Mouse (Mus musculus): ENCODE results near the gene Hoxa5.
A peak's percentile ranks its signal among the peaks of the same experiment; 100 is the strongest.

Hoxa5 gene

DNA sequence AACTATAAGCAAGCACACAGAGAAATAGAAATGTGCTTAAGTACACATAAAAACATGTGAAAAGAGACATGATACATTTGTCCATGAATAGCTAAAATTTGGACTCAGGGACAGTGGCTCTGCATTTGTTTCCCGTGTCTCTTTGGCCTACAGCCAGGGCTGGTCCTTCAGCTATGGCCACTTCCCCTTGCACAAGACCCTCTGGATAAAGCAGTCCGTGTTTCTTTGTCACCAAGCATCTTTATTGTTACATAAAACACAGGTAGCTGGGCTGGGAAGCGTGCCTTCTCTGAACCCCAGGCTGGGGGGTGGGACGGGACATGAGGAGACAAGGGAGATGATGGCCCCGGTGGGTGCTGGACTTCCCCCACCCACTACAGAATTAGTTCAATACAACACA lies 9.9 kb upstream of the Hoxa5 start:
- no peak for DNase-seq (ENCODE audit: low spot score)

DNA sequence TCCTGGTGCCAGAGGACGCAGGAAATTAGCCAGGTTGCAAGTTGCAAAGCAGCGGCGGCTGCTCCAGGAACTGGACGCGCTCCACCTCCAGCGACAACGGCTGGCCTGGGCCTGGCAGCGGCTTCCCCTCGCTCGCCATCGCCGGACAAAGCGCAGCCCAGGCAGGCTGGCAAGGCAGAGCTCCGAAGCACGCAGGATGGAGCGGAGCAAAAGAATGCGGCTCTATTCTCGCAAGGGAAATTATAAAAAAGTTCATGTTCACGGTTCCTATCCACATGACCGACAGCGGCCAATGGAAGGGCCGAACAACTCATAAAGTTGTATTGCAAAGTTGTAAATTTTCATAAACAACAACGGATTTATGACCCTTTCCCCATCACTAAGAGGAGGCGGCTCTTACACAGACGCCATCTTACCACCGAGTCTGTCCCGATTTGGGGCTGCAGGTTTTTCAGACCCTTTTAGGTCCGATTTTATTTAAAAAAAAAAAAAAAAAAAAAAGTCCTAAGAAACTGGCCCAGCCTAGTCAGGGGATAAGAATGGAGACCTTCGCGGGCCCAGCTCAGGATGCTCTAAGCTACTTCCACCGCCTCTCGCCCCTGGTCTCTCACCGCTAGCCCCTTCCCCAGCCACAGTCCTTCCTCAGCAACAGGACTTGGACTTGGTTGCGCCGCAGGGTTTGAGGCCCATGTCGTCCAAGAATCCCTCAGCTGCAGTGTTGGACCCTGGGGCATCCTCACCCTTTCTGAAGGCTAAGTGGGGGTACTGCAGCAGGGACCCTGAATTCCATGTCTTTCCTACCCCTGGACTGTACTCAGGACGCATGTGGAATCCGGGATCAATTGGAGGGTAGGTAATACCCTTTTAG lies 9.0 kb upstream of the Hoxa5 start, which contains the start of the genes Hoxa3 and Gm28308:
TSS of gene Hoxa3 (minus strand) at position 218 of the 868 bp plus-strand sequence.
TSS of gene Gm28308 (minus strand) at position 221 of the 868 bp plus-strand sequence.
- peak; percentile 15 for DNase-seq (ENCODE audit: low spot score)

DNA sequence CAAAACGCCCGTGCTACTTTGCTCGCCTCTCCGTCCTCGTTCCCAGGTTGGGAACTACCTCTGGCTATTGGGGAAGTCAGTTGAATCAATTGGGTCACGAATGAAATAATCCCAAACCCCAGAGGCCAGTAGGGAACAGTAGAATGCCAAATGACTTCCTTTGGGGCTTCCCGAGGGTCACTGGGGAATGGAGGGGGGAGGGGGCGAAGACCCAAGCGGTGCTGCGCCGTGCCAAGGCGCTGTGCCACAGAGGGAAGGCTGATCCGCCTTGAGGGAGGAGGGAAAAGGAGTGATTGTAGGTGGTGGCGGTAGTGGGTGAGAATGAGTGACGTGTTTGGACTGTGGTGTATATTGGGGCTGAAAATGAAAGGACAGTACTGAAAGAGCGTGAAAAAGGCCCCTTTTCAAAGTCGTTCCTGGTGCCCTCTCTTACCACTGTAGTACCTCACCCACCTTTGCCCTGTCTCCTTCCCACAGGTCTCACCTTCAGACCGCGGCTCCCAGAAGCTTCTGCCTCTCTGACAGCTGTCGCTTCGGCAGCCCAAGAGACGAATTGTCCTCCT lies 8.2 kb upstream of the Hoxa5 start:
- DNase-seq (ENCODE audit: low spot score), result no peak

DNA sequence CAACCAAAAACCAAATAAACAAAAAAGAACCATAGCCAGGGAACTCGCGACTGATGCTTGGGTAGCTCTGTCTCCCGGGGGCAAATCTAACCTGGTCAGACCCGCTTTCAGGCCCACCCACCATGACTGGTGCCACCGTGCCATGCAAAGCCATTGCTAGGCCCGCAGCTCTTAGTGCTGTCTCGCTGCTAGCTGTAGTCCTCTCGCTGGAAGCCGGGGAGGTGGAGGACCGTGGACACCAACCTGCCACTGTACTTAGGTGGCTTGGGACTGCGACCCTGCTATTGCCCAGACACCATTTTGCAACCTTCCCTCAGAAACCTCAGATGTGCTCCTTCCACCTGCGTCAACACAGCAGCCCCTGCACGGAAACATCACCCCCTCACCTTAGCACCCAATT lies 7.6 kb upstream of the Hoxa5 start:
- DNase-seq (ENCODE audit: low spot score), result no peak

DNA sequence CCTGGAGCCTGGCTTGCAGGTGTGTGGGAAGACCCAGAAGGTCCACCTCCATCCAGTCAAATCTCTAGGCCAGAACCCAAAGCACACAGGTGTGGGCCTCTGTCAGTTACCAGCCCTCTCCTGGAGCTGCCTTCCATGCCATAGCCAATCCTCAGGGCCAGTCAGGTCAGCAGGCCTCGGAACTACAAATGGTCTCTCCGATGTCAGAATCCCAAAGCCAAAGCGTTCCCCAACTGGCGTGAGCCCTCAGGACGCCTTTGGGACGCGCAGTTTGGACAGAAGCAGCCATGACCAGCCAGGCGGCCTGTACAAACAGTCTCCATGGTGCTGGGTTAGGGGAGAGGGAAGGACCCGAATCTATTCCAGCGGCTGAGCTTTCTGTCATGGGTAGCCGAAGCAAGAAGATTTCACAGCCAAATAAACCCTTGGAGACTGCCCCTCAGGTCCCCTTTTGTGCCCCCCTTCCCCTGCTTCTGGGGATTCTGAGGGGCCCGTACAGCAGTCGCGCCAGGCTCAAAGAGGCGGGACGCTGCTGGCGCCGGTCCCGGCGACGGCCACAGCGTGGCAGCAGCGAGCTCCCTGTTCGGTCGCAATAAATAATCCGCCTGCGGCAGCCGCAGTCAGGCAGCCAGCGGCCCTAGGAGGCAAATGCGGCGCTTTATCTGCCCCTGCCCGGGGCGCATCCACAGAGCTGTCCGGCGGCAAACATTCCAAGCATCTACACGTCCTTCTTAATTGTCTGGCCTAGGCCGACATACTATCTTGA lies 7.0 kb upstream of the Hoxa5 start:
- DNase-seq (ENCODE audit: low spot score), result peak; percentile 55

DNA sequence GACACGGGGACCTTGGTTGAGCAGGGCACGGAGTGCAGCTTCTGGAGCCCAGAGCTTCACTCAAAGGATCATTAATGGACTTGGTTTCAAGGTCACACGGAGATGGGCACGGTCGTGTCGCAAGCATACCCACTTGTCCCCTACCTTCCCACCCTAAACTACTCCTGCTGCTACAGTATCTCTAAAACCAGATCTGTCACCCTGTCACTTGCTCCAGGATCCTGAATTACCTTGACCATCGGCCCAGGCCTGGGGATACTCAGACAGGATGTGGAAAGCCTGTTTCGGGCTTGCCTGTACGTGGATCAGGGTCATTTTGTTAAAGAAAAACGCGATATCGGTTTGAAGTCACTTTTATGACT lies 5.3 kb upstream of the Hoxa5 start:
- no peak for DNase-seq (ENCODE audit: low spot score)

DNA sequence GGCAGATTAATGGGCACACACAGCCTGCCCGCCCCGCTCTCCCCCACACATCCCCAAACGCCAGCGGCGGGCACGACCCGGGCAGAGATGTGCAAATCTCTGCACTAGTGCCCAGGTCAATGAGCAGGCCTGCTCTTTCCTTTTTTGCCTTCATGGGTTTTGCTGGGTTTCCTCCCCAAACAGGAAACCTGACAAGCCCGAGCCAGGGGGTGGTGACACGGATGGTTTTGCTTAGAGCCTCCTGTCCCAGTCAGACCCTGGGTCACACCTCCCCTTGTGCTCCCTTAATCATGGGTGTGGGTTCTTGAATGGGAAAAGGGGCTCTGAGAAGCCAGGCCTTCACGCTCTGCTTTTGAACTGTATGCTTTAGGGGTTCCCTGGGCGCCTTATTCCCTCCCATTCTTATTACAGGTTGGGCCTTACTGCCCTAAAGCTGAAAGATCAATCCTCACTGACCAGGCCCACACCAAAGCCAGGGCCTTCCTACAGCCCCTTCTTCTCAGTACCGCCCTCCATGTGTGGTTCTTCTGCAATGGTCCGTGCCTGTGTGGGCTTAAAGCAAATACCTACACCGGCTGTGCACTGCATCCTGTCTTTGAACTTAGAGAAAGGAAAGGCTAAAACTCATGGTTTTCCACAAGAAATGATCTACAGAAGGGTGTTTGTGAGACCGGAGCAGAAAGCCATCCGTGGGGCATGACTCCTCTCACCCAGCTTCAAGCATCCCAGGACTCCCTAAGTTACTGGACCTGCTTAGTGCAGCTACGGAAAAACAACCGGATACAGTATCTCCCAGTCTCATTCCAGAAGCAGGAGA lies 4.7 kb upstream of the Hoxa5 start:
- peak; percentile 6 for DNase-seq (ENCODE audit: low spot score)

DNA sequence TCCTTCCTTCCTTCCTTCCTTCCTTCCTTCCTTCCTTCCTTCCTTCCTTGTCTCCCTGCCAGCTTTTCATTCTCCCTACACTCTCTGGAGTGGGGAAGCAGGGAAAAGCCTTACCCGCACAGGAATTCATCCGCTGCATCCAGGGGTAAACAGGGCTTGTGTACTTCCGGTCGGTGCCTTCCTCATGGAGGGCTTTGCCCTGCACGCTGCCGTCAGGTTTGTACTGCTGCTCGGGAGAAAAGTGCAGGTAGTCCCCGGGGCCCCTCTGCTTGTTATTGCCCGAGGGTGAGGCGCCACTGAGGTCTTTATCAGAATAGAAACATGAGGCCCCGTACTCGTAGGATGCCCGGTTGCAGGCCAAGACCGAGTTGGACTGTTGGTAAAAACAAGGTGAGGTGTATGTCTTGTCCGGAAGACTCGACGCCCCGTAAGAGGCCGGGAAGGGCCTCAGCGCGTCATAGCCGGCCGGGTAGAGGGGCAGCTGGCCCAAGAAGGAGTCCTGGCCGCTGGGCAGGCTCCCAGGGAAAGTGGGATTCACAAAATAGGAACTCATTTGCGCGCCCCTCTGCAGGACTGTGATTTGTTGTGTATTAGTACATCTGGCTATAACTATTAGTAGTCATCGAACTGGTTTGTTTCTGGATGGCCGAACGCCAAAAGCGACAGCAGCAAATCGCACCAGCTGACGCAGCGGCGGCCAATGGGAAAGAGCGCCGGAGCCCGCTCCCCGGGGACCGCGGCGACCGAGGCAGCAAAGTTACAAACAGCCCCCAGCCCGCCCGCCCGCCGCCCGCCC lies 3.9 kb upstream of the Hoxa5 start, which contains the start of gene Hoxa6:
TSS of gene Hoxa6 (minus strand) at position 651 of the 796 bp plus-strand sequence.
- no peak for DNase-seq (ENCODE audit: low spot score)

DNA sequence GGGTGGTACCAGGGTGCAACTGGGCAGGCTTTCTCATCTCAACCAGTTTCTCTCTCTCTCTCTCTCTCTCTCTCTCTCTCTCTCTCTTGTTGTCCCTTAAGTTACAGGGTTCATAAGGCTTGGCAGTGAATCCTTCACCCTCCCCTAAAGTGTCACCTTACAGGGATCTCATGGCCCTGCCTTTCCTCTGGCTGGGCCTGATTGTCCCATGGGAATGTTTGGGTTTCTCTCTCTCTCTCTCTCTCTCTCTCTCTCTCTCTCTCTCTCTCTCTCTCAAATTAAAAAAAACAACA lies 3.2 kb upstream of the Hoxa5 start:
- no peak for DNase-seq (ENCODE audit: low spot score)

DNA sequence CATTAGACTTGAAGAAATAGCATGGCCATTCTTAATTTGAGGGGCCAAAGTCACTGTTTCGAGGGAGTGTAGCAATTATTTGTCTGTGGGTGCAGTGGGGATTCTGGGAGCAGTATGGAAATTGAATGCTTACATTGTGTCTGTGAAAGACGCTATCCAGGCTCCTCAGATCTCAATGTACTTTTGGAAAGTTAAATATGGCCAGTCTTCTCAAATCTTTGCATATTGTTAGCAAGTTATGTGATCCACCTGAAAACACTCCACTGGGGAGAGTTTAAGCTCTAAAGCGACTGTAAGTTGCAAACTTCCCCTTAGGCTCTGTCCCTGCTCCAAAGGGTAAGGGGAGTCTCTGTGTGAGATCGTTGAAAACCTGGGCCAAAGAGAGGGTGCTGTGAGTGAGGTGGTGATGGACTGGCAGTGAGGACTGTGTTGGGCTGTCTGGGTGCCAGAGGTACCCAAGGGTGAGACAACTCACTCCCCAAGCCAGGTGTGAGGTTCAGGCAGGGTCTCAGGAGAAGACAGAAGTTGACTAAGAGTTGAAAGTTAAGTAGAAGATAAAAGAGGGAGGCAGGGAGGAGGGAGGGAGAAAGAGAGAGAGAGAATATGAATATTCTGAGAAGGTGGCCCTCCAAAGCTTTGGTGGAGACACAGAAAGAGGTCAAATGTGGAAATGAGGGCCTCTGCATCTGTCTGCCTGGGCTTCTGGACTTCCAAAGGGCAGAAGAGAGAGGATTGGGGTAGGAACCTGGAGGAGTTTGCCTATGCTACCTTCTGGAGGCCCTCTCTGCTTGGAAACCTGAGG lies 2.7 kb upstream of the Hoxa5 start:
- DNase-seq (ENCODE audit: low spot score), result no peak

DNA sequence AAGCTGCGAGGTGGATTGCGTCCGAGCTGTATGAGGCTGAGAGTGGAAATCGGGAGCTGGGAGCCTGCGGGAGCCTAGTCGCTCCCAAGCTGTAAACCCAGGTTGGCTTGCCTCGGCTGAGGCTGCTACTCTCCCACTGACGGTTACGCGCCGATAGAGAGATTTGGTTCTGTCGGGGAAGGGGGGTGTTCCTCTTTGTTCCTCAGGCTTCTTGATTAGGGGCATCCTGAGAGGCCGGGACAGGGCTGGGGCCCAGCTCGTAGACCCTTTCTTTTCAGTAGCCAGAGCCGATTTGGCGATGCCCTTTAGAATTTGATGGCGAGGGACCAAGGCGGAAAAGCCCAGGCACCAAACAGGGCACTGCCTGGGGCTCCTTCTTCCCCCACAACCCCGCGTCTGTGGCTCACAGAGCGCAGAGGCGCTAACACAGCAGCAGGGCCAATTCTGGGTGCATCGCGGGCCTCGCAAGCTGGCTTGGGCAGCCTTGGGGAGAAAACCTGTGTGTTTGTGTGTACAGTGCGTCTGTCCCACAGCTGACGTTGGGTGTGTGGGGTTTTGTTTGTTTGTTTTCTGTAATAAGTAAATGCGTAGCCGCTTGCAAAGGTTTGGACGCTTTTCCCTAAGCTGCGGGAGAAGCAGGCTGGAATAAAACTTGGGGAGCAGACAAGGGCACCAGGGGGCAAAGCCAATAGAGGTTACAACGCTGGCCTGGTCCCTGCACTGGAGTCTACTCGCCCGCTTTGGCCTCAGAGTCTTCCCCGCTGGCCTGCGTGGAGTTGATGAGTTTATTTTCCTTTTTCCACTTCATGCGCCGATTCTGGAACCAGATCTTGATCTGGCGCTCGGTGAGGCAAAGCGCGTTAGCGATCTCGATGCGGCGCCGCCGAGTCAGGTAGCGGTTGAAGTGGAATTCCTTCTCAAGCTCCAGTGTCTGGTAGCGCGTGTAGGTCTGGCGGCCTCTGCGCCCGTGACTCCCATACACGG lies 1.5 kb upstream of the Hoxa5 start:
- no peak for DNase-seq (ENCODE audit: low spot score)

DNA sequence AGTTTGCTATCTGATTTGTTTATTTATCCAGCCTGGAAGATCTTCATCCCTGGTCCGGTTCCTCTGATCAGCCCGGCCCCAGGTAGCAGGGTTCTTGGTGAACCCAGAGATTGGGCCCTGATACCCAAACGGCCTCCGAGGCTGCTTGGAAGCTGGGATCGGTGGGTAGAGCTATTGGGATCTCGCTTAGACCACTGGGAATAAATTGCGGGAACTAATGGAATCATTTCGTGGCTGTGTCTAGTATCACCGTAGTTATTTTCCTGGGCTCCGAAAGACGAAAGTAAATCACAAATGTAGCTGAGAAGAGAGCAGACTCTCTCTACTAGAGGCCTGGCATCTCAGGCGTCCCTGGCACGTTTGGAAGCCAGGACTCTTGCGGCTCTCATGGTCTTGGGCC lies 834 bp upstream of the Hoxa5 start:
- DNase-seq (ENCODE audit: low spot score), result no peak

DNA sequence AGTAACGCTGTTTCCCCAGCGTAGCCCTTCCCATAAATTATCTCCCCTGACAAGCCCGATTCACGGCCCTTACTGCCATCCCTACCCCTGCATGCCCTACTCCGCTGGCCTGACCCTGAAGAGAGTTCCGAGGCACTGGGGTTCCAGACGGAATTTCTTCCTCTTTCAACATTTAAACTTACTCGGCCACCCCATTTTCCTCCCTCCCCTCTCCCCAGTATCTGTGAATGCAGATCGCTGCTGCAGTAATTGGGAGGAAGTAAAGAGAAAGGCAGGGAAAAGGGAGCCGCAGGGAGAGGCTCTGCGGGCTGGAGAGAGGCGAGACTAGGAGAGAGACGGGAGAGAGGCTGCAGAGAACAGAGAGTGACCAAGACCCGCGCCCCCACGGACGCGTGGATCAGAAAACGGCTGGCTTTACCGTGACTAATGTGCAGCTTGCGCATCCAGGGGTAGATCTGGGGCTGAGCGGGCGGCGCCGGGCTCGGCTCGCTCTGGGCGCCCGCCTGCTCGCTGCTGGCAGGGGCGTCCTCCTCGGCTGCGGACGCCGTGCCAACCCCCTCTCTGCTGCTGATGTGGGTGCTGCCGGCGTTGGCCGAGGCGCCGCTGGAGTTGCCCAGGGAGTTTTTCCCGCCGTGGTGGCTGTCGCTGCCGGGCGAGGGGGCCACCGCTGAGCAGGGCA lies 877 bp downstream of the Hoxa5 start:
- DNase-seq (ENCODE audit: low spot score), result no peak

DNA sequence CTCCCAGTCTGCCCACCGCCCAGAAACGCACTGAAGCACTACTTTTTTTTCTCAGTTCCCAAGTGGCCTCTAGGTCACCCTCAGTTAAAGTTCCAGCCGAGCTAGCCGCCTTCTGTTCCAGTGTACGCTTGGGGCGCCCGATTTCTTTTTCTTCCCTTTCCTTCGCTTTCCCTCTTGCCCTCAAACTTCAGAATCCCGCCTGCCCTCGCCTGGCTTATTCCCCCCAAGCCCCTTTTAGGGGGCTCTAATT lies 1.3 kb downstream of the Hoxa5 start:
- no peak for DNase-seq (ENCODE audit: low spot score)

DNA sequence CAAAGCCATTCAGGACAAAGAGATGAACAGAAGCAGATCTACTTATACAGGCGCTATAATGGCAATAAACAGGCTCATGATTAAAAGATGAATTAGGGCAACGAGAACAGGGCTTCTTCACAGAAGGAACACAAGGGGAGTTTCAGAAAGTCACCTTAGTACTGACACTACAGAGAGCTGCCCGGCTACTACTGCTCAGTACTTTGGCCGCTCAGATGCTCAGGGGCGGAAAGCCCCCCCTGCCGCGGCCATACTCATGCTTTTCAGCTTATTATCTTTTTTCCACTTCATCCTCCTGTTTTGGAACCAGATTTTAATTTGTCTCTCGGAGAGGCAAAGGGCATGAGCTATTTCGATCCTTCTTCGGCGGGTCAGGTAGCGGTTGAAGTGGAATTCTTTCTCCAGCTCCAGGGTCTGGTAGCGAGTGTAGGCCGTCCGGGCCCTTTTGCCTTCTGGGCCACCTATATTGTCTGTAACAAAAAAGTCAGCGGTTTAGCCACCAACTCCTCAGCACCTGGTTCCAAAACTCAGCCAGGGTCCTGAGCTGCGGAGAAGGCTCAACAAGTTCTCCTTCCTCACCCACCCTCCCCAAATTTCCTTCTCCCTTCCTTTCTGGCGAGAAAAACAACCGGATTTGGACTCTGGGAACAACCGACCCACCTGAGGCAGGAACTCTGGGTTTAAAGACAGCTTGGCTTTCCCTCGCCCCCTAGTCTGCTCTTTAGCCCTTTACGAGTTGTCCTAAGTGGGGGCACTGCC lies 1.8 kb downstream of the Hoxa5 start:
- no peak for DNase-seq (ENCODE audit: low spot score)

DNA sequence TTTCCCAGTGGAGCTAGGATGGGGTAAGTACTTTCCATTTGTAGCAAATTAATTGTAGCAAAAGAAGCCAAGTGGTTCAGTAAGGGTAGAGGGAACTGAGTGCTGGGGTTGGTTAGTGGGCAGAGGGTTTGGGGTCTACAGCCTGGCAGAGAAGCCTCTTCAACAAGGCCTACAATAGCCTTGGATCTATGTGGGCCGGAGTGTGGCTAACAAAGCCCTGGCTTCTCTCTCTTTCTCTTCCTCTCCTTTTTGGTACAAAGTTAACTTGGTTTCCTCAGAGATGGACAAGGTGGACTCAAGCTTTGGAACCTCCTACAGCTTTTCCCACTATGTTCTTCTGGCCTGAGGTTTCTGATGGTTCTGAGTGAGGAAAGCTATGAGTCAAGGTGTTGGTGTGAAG lies 3.1 kb downstream of the Hoxa5 start:
- no peak for DNase-seq (ENCODE audit: low spot score)

DNA sequence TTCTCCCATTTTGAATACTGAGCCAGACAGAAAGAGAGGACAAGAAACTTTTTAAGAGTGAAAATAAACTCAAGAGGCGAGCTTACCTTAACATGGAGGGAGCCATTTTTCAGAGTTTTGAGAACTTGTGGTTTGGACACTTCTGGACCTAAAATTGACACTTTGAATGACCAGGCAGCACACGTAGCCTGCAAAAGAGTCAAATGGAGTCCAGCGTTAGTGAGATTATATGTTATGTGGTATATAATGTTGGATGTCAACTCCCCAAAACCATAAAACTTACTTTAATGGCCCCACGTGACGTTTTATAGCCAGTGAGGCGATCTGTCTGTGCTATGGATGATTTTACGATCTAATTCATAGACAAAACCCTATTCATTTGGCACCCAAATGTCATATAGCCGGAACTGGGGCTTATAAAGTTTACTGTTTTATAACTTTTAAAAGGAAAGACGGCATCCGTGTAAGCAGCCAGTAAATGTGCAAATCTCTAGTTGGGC lies 3.6 kb downstream of the Hoxa5 start:
- DNase-seq (ENCODE audit: low spot score), result no peak

All from testis, postnatal 14 days (tissue).